Mouse (Mus musculus) macrophage (primary cell): Measurements from ENCODE around the gene D5Ertd579e. TPM values are rescaled to one million over a fixed set of nuclear protein-coding genes. Genes with fewer than 3 reads are reported as not detected.

ENCODE experiments used
- H3K27ac ChIP-seq: fragments of 350-480 bp; formaldehyde crosslinking; 2 replicates; pipeline ENCODE4 v1.9.0; 2021
- H3K36me3 ChIP-seq: fragments of 350-480 bp; formaldehyde crosslinking; 2 replicates; pipeline ENCODE4 v1.9.0; 2021; ENCODE audit errors: inconsistent target
- H3K4me3 ChIP-seq: fragments of 350-480 bp; formaldehyde crosslinking; 2 replicates; pipeline ENCODE4 v1.9.0; 2021; ENCODE audit errors: inconsistent target
- H3K79me2 ChIP-seq: fragments of 350-480 bp; formaldehyde crosslinking; 2 replicates; pipeline ENCODE4 v1.9.0; 2021; ENCODE audit errors: inconsistent target
- WGBS: methylation state at CpG from one replicate; pipeline ENCODE4 v1.1.7; 2026; ENCODE audit warnings: inconsistent platforms; ENCODE audit not compliant: missing documents; 5-methylcytosine and 5-hydroxymethylcytosine counted together
- polyA plus RNA-seq: library from polyadenylated mRNA; stranded (reverse); fragments of 250-400 nt; gene quantifications from 3 replicates; pipeline ENCODE4 v1.2.4, GENCODE M21; 2018; ENCODE audit warnings: inconsistent platforms
- total RNA-seq, 78 experiments: library from RNA; depleted of rRNA; stranded (reverse); fragments of 250-400 nt; gene quantifications; 1 replicate in 9 of 78; 2 replicates in 24 of 78; 3 replicates in 43 of 78; 4 replicates in 2 of 78; pipeline ENCODE4 v1.2.4; 2018; ENCODE audit warnings: inconsistent platforms in 56 of 78

Gene D5Ertd579e
- 100 to 1,000 TPM in 22 of 26 experiments, 10 to 100 TPM in 4; 70.8 to 283 (median 183) TPM for total RNA-seq (2018; cell fraction: chromatin; rRNA removed)
- total RNA-seq (2018; cell fraction: cytosol; rRNA removed): 10 to 100 TPM; 13.7 to 40.9 (median 24.9) TPM
- 100 to 1,000 TPM in 14 of 26 experiments, 10 to 100 TPM in 12; 49.9 to 175 (median 103) TPM for total RNA-seq (2018; cell fraction: nucleus; rRNA removed)
- 17.3 to 23.8 TPM (median 23.4 TPM) in 3 replicates for polyA plus RNA-seq

DNA sequence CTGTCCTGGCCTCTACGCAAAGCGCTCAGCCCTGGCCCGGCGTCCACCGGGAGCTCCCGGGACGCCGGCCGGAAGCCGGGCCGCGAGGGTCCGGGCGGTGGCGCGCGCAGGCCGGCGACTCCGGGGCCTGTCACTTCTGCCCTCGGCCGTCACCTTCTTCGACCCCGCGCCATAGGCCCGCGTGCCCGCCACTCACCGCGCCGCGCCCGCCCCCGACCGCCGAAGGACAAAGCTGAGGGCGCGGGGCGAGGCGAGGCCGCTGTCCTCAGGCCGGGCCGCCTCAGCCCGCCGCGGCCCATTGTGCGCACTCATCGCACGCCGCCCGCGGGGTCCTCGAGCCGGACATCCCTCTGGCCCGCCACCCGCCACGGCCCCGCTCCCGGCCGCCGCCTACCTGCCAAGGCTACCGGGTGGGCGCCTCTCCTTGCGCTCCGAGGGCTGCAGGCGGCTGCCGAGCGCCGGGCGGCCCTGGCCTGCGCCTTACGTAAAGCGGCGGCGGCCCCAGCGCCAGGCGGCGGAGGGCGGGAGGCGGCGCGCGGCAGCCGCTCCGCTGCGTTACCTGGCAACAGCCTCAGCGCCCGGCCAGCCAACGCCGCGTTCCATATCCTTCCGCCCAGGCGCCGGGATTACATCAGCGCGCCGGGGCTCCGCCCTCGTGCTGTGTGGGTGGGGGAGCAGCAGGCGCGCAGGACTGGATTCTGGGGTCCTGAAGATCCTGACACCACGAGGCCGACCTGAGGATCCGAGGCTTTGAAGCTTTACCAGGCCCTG is at the start of gene D5Ertd579e:
D5Ertd579e (minus strand) TSS at position 564 of the 771 bp plus-strand sequence.
- Histone ChIP-seq H3K79me2 (peaks cover 46% of the 10 kb centered on the region), H3K27ac (peak within 1 kb of the TSS; percentile 79), H3K4me3 (peak within 1 kb of the TSS; percentile 73), H3K36me3 (no peaks in the 10 kb centered on the region)
- under 1% methylated on average over 77 of the region's 104 CpGs for WGBS

DNA sequence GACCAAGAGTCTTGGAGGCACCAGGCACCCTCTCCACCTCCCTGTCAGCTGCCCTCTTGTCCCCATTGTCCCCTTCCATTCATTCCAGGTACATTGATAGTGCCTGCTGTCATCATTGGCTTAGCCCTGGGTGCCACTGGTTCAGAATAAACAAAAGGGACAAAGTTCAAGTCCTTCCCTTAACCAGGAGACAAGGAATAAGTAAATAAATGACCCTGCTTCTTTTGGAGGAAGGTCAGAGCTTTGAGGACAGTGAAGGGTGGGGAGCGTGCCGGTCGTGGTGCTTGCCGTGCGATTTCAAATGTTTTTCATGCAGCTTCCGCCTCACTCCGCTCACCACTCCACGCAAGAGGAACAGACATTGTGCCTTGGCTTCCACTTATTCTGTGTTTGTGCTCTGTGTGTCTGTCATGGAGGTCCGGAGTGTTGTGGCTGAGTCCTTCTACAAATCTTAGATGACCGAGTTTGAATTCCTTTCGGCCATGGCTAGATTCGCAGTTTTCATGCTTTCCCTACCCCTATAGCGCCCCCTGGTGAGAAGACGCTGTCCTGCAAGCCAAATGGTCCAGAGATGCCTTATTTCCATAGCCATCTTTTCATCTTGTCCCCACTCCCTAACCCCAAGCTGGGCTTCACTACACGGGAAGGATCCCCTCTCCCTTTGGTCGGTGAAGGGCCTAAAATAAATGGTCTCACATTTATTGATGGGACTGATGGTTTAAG is 46.5 kb upstream of the D5Ertd579e start:
- no peak overlapping the region for H3K4me3 ChIP-seq
- peaks cover 20% of the 10 kb centered on the region for H3K79me2 ChIP-seq
- 37% methylated on average over 16 of the region's 16 CpGs for WGBS
- no peaks in the 10 kb centered on the region for H3K36me3 ChIP-seq
- no peak overlapping the region for H3K27ac ChIP-seq

DNA sequence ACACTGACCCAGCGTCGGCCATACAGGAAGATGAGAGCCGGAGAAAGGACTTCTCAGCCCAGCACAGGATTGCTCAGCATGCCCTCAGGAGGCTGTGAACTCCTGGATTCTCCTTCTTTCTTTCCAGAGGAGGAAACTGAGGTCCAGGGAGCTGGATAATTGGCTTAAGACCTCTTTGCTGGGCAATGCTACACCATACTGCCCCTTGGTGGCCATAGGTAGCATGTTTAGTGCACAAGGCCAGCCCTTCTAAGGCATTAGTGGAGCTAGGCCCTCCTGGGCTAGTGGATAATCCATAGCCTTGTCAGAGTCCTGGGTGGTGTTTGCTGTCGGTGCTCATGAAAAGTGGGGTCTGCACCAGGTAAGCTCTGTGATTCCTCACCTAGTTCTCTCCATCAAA is 44.0 kb upstream of the D5Ertd579e start:
- H3K79me2 ChIP-seq: no peaks in the 10 kb centered on the region
- no peak overlapping the region for H3K4me3 ChIP-seq
- WGBS: 82% methylated on average over 4 of the region's 4 CpGs
- no peaks in the 10 kb centered on the region for H3K36me3 ChIP-seq
- no peak overlapping the region for H3K27ac ChIP-seq

DNA sequence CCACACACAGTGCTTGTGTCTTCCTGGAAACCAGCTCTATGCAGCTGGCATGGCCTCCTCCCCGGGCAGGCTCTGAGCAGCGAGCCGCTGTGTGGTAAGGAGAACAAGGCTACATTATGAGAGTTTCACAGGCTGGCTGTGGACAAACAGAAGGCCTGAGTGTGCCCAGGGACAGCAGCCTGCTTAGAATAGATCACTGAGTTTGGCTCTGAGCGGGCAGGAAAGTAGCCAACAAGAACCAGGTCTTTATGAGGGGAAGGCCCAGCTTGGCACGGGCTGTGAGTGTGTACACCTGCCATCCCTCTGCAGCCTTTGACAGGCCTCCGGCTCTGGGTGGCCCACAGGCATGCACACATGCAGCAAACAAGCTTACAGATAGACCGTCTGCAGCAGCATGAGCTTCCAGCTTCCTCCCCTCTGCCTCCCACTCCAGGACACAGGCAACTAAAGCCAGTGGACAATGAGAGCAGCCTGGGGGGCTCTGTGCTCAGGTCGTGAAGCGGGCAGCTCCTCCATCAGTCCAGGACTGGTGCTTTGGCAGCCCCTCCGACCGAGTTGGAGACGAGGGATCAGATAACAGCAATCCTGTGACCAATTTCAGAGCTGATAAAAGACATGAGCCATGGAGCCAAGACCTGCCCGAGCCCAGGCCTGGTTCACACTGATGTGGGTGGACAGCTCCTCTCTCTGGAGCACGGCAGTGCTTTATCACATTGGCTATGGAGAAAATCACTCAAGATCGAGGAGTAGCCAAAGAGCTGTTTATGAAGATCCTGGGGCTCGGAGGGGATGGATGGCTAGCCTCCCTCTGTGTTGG is 43.2 kb upstream of the D5Ertd579e start:
- Histone ChIP-seq H3K36me3 (no peaks in the 10 kb centered on the region), H3K27ac (no peak overlapping the region), H3K4me3 (no peak overlapping the region), H3K79me2 (no peaks in the 10 kb centered on the region)
- WGBS: 90% methylated on average over 16 of the region's 16 CpGs

DNA sequence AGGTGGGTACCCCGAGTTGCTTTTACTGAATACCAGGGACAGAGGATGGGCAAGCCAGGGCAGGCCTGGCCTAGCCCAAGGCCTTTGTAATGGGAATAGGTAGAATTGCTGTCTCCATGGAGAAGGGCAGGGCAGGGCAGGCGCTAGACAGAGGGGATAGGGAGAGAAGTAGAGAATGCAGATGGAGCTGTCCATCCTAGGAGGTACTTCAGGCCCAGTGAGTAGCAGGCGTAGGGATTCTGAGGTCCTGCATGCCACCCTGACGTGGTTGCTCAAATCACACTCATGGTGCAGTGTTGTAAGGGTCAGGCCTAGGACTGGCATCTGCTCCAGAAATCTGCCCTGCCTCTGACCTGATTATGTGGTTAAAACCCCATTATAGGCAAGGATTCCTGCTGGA is 41.9 kb upstream of the D5Ertd579e start:
- no peaks in the 10 kb centered on the region for H3K36me3 ChIP-seq
- no peak overlapping the region for H3K27ac ChIP-seq
- no peaks in the 10 kb centered on the region for H3K79me2 ChIP-seq
- WGBS: 89% methylated on average over 4 of the region's 4 CpGs
- no peak overlapping the region for H3K4me3 ChIP-seq

DNA sequence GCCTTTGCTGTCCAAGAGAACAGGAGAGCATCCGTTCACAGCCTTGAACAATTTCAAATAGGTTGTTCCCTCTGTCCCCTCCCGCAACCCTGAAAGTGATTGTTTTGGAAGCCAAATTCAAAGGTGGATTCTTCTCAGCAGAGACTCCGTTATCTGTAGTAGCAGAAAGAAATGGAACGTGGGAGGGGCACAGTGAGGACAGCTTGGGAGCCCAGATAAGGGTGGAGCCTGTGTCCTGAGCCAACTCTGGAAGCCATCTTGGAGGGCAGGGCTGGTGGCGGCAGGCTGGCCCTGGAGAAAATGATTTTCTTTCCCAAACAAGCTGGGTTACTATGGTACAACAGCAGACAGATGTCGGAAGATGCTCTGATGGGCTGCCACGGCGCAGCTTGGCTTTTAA is 40.2 kb upstream of the D5Ertd579e start:
- H3K36me3 ChIP-seq: no peaks in the 10 kb centered on the region
- 81% methylated on average over 8 of the region's 8 CpGs for whole genome bisulfite sequencing
- no peak overlapping the region for H3K4me3 ChIP-seq
- no peak overlapping the region for H3K27ac ChIP-seq
- H3K79me2 ChIP-seq: no peaks in the 10 kb centered on the region

DNA sequence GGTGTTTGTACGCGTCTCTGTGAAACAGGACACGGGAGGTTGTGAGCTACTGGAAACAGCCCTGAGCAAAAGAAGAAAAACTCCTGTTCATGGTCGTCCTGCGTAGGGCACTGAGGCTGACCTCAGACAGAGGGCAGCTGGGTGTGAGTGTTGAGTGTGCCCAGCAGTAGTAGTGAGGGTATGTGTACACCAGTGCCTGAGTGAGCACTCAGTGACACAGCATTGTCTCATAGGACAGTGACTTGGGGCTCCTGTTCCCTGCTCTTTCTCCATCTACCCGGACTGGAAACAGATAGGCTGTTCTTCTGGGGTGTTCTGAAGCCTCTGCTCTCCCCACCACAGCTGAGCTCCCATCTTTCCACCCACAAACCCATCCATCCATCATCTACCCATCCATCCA is 39.3 kb upstream of the D5Ertd579e start:
- WGBS: 85% methylated on average over 6 of the region's 6 CpGs
- no peak overlapping the region for H3K27ac ChIP-seq
- no peaks in the 10 kb centered on the region for H3K36me3 ChIP-seq
- no peak overlapping the region for H3K4me3 ChIP-seq
- H3K79me2 ChIP-seq: no peaks in the 10 kb centered on the region

DNA sequence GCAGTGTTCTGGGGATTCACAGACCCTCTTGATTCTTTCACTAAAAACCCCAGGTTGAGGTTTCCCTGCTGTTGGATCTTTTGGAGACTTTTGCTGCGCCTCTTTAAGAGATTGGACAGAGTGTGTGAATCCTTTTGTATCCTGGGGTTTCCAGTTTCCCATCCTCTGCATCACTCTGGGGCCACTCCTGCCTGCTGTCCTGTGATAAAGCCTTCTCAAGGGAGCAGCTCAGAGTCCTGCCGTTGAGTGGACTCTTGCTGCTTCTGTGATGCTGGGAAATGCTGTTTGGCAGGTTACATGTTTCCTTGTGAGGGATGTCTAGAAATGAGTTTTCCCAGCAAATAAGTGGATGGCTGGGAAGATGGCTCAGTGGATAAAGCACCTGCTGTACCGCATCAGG is 37.6 kb upstream of the D5Ertd579e start:
- no peak overlapping the region for H3K4me3 ChIP-seq
- 75% methylated on average over 2 of the region's 3 CpGs for WGBS
- no peak overlapping the region for H3K27ac ChIP-seq
- no peaks in the 10 kb centered on the region for H3K36me3 ChIP-seq
- H3K79me2 ChIP-seq: no peaks in the 10 kb centered on the region

DNA sequence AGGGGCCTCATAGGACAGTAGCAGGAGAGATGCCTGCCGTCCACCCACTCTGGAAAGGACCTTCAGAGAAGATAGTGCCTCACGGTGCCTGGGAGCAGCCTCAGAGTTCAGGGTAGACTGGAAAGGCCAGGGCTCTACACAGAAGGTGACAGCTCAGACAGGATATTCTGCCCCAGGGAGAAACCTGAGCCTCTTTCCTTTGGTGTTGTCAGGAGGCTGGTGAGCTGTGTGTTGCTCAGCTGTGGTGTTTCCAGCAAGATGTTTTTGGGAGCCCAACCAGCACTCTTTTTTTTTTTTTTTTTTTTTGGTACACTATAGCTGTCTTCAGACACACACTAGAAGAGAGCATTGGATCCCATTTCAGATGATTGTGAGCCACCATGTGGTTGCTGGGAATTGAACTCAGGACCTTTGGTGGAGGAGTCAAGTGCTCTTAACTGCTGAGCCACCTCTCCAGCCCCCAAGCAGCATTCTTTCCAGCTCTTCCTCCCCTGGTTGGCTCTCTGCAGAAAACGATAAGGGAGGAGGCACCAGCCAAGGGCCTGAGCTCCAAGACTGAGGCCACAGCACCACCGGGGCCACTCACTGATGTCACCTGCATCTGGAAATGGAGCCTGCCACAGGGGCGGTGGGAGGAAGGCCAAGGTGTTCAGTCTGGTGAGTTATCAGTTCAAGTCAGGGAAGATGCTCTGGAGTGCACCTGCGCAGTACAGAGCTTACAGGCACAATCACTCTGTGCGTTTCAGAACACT is 36.3 kb upstream of the D5Ertd579e start:
- no peaks in the 10 kb centered on the region for H3K36me3 ChIP-seq
- WGBS: 91% methylated on average over 7 of the region's 7 CpGs
- no peak overlapping the region for H3K27ac ChIP-seq
- H3K4me3 ChIP-seq: no peak overlapping the region
- no peaks in the 10 kb centered on the region for H3K79me2 ChIP-seq

DNA sequence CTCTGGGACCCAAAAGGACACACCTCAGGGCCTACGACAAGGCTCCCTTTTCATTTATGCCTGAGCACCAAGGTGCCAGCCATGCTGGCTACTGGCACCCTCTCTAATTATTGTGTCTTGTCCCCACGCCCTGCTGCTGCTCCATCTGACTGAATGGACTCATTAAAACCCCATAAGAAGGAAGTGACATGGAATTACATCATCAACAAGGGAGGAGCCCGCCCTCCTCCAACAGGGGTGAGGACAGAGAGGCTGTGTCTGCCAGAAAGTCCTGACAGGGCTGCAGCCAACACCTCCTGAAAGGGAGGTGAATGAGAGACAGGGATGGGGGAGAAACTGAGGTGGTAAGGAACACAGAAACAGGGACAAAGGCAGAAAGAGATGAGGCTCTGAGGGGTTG is 34.9 kb upstream of the D5Ertd579e start:
- no peak overlapping the region for H3K27ac ChIP-seq

DNA sequence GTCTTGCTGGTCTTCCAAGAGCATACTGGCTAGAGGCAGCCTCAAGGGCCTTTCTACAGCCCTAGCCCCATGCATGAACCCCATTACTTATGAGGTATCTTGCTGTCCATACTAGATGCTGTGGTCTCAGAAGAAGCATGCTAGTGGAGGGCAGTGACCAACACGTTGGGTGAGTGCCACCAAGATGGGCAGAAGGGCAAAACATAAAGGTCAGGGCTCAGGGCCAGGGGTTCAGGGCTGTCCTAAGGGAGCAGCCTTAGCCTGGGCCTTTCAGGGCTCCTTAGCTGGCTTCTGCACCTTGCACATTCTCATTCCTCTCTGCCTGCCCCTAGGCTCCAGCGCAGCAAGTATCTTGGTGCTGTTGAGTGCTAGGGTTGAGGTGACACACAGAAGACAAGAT is 34.1 kb upstream of the D5Ertd579e start:
- 100% methylated on average over 2 of the region's 2 CpGs for WGBS
- H3K27ac ChIP-seq: no peak overlapping the region
- H3K4me3 ChIP-seq: no peak overlapping the region
- H3K79me2 ChIP-seq: no peaks in the 10 kb centered on the region
- no peaks in the 10 kb centered on the region for H3K36me3 ChIP-seq

More for the DNA sequence above, 34.9 kb upstream of the D5Ertd579e start:
- no peaks in the 10 kb centered on the region for H3K79me2 ChIP-seq
- 53% methylated on average over 3 of the region's 3 CpGs for WGBS
- H3K4me3 ChIP-seq: no peak overlapping the region
- no peaks in the 10 kb centered on the region for H3K36me3 ChIP-seq

DNA sequence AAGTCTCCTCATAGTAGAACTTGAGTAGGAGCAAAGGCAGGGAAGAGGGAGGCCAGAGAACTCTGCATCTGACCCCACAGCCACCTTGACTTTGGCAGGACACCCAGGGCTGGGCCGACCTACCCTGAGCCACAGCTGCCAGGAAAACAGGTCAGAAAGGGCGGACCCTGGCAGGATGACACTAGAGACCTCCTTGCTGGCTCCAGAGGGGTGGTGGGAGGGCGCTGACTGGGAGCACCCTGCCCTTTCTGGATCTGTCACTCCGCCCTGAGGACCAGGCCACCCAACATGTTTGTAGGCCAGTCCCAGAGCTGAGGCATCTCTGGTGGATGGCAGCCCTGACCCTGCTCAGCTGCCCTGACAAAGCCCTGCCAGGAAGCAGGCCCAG is 33.3 kb upstream of the D5Ertd579e start:
- H3K79me2 ChIP-seq: no peaks in the 10 kb centered on the region
- no peak overlapping the region for H3K27ac ChIP-seq
- no peaks in the 10 kb centered on the region for H3K36me3 ChIP-seq
- no peak overlapping the region for H3K4me3 ChIP-seq
- 100% methylated on average over 4 of the region's 4 CpGs for WGBS

DNA sequence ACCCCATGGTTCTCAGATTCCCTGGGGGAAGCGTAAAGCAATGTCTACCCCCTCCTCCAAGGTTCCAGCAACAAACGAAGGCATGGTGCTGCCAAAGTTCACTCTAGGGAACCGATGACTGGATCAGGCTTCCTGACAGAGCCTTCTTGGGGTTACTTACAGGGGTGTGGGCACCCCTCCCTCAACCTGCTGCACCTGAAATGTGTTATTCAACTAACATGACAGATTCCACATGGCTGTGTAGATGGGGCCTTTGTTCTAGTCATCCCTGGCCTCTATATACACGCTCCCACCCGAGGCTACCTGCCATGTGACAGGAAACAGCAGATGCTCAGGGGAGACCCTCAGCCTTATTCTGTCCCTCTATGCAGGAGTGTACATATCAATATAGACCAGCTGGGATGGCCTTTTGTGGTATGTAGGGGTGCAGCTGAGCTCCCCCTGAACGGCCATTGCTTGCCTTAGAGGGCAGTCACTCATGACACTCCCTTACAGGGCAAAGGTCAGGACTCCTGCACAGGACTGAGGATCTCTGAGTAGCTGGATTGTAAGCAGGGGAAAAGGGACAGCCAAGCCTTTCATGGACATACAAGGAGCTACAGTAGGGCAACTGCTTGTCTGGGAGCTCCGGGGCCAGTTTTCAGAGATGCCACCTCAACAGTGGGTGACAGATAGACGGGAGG is 32.7 kb upstream of the D5Ertd579e start:
- H3K36me3 ChIP-seq: no peaks in the 10 kb centered on the region
- no peak overlapping the region for H3K4me3 ChIP-seq
- H3K79me2 ChIP-seq: no peaks in the 10 kb centered on the region
- H3K27ac ChIP-seq: no peak overlapping the region
- WGBS: 87% methylated on average over 8 of the region's 8 CpGs
